Mouse (Mus musculus) hindbrain, embryonic 10.5 days (tissue): ENCODE measurements at regions not wholly inside any gene's neighbourhood (a gene's known extent, or its start where the extent isn't known, plus 50 kb on each side); places are given as distances from the start of the nearest gene placed in this dataset.
A peak's percentile ranks its signal among the peaks of the same experiment; 100 is the strongest.

ENCODE experiments used
- DNase-seq: peaks from one replicate; pipeline ENCODE4 v3.0.0-alpha.2; 2017; ENCODE audit warnings: low spot score
- H3K27ac ChIP-seq: fragments of 300-500 bp; sonication (generic); 2 replicates; pipeline ENCODE4 v1.5.1; 2016; ENCODE audit warnings: mild to moderate bottlenecking, moderate library complexity
- H3K27me3 ChIP-seq: fragments of 300-500 bp; sonication (generic); 2 replicates; pipeline ENCODE4 v1.6.1; 2016; ENCODE audit warnings: mild to moderate bottlenecking; ENCODE audit not compliant: poor library complexity, insufficient read depth, severe bottlenecking
- H3K36me3 ChIP-seq: fragments of 300-500 bp; sonication (generic); 2 replicates; pipeline ENCODE4 v1.6.1; 2016; ENCODE audit warnings: mild to moderate bottlenecking, moderate library complexity
- H3K4me1 ChIP-seq: fragments of 300-500 bp; sonication (generic); replicated peaks from 2 replicates; pipeline ENCODE4 v1.6.1; 2016; ENCODE audit warnings: mild to moderate bottlenecking
- H3K4me3 ChIP-seq: fragments of 300-500 bp; sonication (generic); 2 replicates; pipeline ENCODE4 v1.5.1; 2016; ENCODE audit warnings: mild to moderate bottlenecking, moderate library complexity
- H3K9me3 ChIP-seq: fragments of 300-500 bp; sonication (generic); 2 replicates; pipeline ENCODE4 v1.6.1; 2016; ENCODE audit warnings: mild to moderate bottlenecking, moderate library complexity
- WGBS: fragments of 180-500 bp; shearing (Covaris S2); methylation state at CpG from one replicate; pipeline ENCODE4 v1.1.7; 2016; 5-methylcytosine and 5-hydroxymethylcytosine counted together

GRCm38 (mm10) chr9:98091105-98091504 is 58.1 kb upstream of the Clstn2 start:
- Histone ChIP-seq H3K4me3 (no peak overlapping the region), H3K9me3 (no peaks in the 10 kb centered on the region), H3K4me1 (no peaks in the 10 kb centered on the region), H3K27ac (no peak overlapping the region), H3K36me3 (no peaks in the 10 kb centered on the region), H3K27me3 (no peaks in the 10 kb centered on the region)
- 81% methylated on average over 1 of the region's 1 CpGs for WGBS
- DNase-seq: no peak

- Histone ChIP-seq H3K27me3 (no peaks in the 10 kb centered on the region), H3K4me1 (no peaks in the 10 kb centered on the region), H3K4me3 (no peak overlapping the region), H3K27ac (no peak overlapping the region), H3K36me3 (no peaks in the 10 kb centered on the region), H3K9me3 (no peaks in the 10 kb centered on the region)
- WGBS: 90% methylated on average over 10 of the region's 10 CpGs
- DNase-seq: no peak
Measured at GRCm38 (mm10) chr9:98095064-98095790, 62.2 kb upstream of the Clstn2 start.

GRCm38 (mm10) chr9:98123390-98123789 is 90.4 kb upstream of the Clstn2 start:
- 54% methylated on average over 6 of the region's 6 CpGs for WGBS

GRCm38 (mm10) chr9:98129596-98129995 is 96.6 kb upstream of the Clstn2 start:
- Histone ChIP-seq H3K27ac (no peak overlapping the region), H3K9me3 (no peaks in the 10 kb centered on the region), H3K4me3 (no peak overlapping the region), H3K27me3 (no peaks in the 10 kb centered on the region), H3K36me3 (no peaks in the 10 kb centered on the region), H3K4me1 (no peaks in the 10 kb centered on the region)
- no peak for DNase-seq
- 87% methylated on average over 4 of the region's 4 CpGs for WGBS

More at GRCm38 (mm10) chr9:98123390-98123789, 90.4 kb upstream of the Clstn2 start:
- no peak for DNase-seq
- H3K4me3 ChIP-seq: no peak overlapping the region
- no peak overlapping the region for H3K27ac ChIP-seq
- H3K27me3 ChIP-seq: no peaks in the 10 kb centered on the region
- H3K4me1 ChIP-seq: peaks cover 7% of the 10 kb centered on the region; the same call in 1 of the 2 replicates
- H3K9me3 ChIP-seq: no peaks in the 10 kb centered on the region
- H3K36me3 ChIP-seq: no peaks in the 10 kb centered on the region

GRCm38 (mm10) chr9:98130849-98131248 is 97.9 kb upstream of the Clstn2 start:
- Histone ChIP-seq H3K27ac (no peak overlapping the region), H3K9me3 (no peaks in the 10 kb centered on the region), H3K36me3 (no peaks in the 10 kb centered on the region), H3K4me1 (no peaks in the 10 kb centered on the region), H3K27me3 (no peaks in the 10 kb centered on the region), H3K4me3 (no peak overlapping the region)
- WGBS: 90% methylated on average over 5 of the region's 5 CpGs
- no peak for DNase-seq

- DNase-seq: no peak
- H3K27me3 ChIP-seq: no peaks in the 10 kb centered on the region
- H3K36me3 ChIP-seq: no peaks in the 10 kb centered on the region
- H3K4me1 ChIP-seq: 0 out of 2 replicates have a peak, but pooled peaks cover 3% of the 10 kb centered on the region
- peaks cover 4% of the 10 kb centered on the region; the same call in 1 of the 2 replicates for H3K9me3 ChIP-seq
- H3K27ac ChIP-seq: no peak overlapping the region
- no peak overlapping the region for H3K4me3 ChIP-seq
Measured at GRCm38 (mm10) chr9:98140546-98140945, 107.6 kb upstream of the Clstn2 start.

GRCm38 (mm10) chr9:98142121-98142520 is 109.1 kb upstream of the Clstn2 start:
- DNase-seq: no peak
- H3K4me1 ChIP-seq: 0 out of 2 replicates have a peak, but pooled peaks cover 3% of the 10 kb centered on the region
- H3K9me3 ChIP-seq: peaks cover 4% of the 10 kb centered on the region; the same call in 1 of the 2 replicates
- 76% methylated on average over 7 of the region's 7 CpGs for WGBS
- no peaks in the 10 kb centered on the region for H3K27me3 ChIP-seq
- no peaks in the 10 kb centered on the region for H3K36me3 ChIP-seq
- no peak overlapping the region for H3K4me3 ChIP-seq
- H3K27ac ChIP-seq: no peak overlapping the region

GRCm38 (mm10) chr9:98146901-98147300 is 113.9 kb upstream of the Clstn2 start:
- DNase-seq: no peak
- Histone ChIP-seq H3K4me3 (no peak overlapping the region), H3K27ac (no peak overlapping the region), H3K9me3 (no peaks in the 10 kb centered on the region), H3K27me3 (no peaks in the 10 kb centered on the region), H3K4me1 (no peaks in the 10 kb centered on the region), H3K36me3 (no peaks in the 10 kb centered on the region)
- 90% methylated on average over 5 of the region's 5 CpGs for WGBS

GRCm38 (mm10) chr9:98158421-98158820 is 125.4 kb upstream of the Clstn2 start:
- no peak for DNase-seq
- WGBS: 91% methylated on average over 2 of the region's 2 CpGs

GRCm38 (mm10) chr9:98164489-98164888 is 122.7 kb upstream of the Nmnat3 start:
- H3K27ac ChIP-seq: peak overlapping the region; percentile 30; the same call in 1 of the 2 replicates
- peak; percentile 20 for DNase-seq
- H3K9me3 ChIP-seq: no peaks in the 10 kb centered on the region
- peaks cover 16% of the 10 kb centered on the region for H3K4me1 ChIP-seq
- 15% methylated on average over 5 of the region's 5 CpGs for WGBS
- no peaks in the 10 kb centered on the region for H3K36me3 ChIP-seq
- no peaks in the 10 kb centered on the region for H3K27me3 ChIP-seq
- H3K4me3 ChIP-seq: no peak overlapping the region

More at GRCm38 (mm10) chr9:98158421-98158820, 125.4 kb upstream of the Clstn2 start:
- Histone ChIP-seq H3K9me3 (no peaks in the 10 kb centered on the region), H3K27me3 (no peaks in the 10 kb centered on the region), H3K27ac (no peak overlapping the region), H3K4me1 (peaks cover 15% of the 10 kb centered on the region; the same call in 1 of the 2 replicates), H3K36me3 (no peaks in the 10 kb centered on the region), H3K4me3 (no peak overlapping the region)

- 72% methylated on average over 5 of the region's 5 CpGs for WGBS
- no peak overlapping the region for H3K27ac ChIP-seq
- H3K4me3 ChIP-seq: no peak overlapping the region
- H3K9me3 ChIP-seq: no peaks in the 10 kb centered on the region
- no peak for DNase-seq
- H3K4me1 ChIP-seq: peaks cover 9% of the 10 kb centered on the region; the same call in 1 of the 2 replicates
- no peaks in the 10 kb centered on the region for H3K36me3 ChIP-seq
- H3K27me3 ChIP-seq: no peaks in the 10 kb centered on the region
Measured at GRCm38 (mm10) chr9:98174056-98174455, 113.2 kb upstream of the Nmnat3 start.

- H3K4me3 ChIP-seq: no peak overlapping the region
- peaks cover 9% of the 10 kb centered on the region; the same call in 1 of the 2 replicates for H3K4me1 ChIP-seq
- H3K27me3 ChIP-seq: no peaks in the 10 kb centered on the region
- H3K9me3 ChIP-seq: no peaks in the 10 kb centered on the region
- no peaks in the 10 kb centered on the region for H3K36me3 ChIP-seq
- DNase-seq: no peak
- H3K27ac ChIP-seq: no peak overlapping the region
- WGBS: 65% methylated on average over 7 of the region's 7 CpGs
Measured at GRCm38 (mm10) chr9:98176701-98177380, 110.4 kb upstream of the Nmnat3 start.

GRCm38 (mm10) chr9:98180766-98181165 is 106.5 kb upstream of the Nmnat3 start:
- no peak for DNase-seq
- WGBS: 74% methylated on average over 4 of the region's 4 CpGs
- no peaks in the 10 kb centered on the region for H3K36me3 ChIP-seq
- H3K4me3 ChIP-seq: no peak overlapping the region
- H3K27ac ChIP-seq: no peak overlapping the region
- H3K27me3 ChIP-seq: no peaks in the 10 kb centered on the region
- no peaks in the 10 kb centered on the region for H3K9me3 ChIP-seq
- H3K4me1 ChIP-seq: peaks cover 9% of the 10 kb centered on the region; the same call in 1 of the 2 replicates
